Mouse (Mus musculus): ENCODE results near the gene Insl5.

Gene Insl5

GRCm38 (mm10) chr4:102977778-102978321 lies 48.8 kb downstream of the Insl5 start:
- TF ChIP-seq GATA4 (IDR thresholded peaks at IDR 0.05; ENCODE audit: insufficient replicate concordance, low read length): no peak

- peak; percentile 92 for TF ChIP-seq GATA4 (IDR thresholded peaks at IDR 0.05; ENCODE audit: insufficient replicate concordance, low read length)
Measured at GRCm38 (mm10) chr4:102976290-102977275, 50.1 kb downstream of the Insl5 start.

GRCm38 (mm10) chr4:102974172-102974571 lies 52.5 kb downstream of the Insl5 start:
- no peak for TF ChIP-seq GATA4 (IDR thresholded peaks at IDR 0.05; ENCODE audit: insufficient replicate concordance, low read length)

GRCm38 (mm10) chr4:102972071-102972470 lies 54.6 kb downstream of the Insl5 start:
- TF ChIP-seq GATA4 (IDR thresholded peaks at IDR 0.05; ENCODE audit: insufficient replicate concordance, low read length): no peak

- TF ChIP-seq GATA4 (IDR thresholded peaks at IDR 0.05; ENCODE audit: insufficient replicate concordance, low read length): no peak
Measured at GRCm38 (mm10) chr4:102971159-102971558, 55.5 kb downstream of the Insl5 start.

GRCm38 (mm10) chr4:102969599-102969998 lies 57.0 kb downstream of the Insl5 start:
- no peak for TF ChIP-seq GATA4 (IDR thresholded peaks at IDR 0.05; ENCODE audit: insufficient replicate concordance, low read length)

All from liver, adult (tissue).